Mouse (Mus musculus): ENCODE measurements around the gene Khdrbs2. TPM values are rescaled to one million over a fixed set of nuclear protein-coding genes. Genes with fewer than 3 reads are reported as not detected.
"Not testable (repeated sequence)": the region's sequence is repeated elsewhere in the genome, so short reads cannot be mapped to it uniquely, and the experiment has no call there.

Khdrbs2 gene
- total RNA-seq, 2 experiments from 2014 or later, result not detected

GRCm38 (mm10) chr1:32443927-32444326 lies 271.4 kb downstream of the Khdrbs2 start:
- no peak for ATAC-seq (replicated peaks; ENCODE audit: poor library complexity)

DNA sequence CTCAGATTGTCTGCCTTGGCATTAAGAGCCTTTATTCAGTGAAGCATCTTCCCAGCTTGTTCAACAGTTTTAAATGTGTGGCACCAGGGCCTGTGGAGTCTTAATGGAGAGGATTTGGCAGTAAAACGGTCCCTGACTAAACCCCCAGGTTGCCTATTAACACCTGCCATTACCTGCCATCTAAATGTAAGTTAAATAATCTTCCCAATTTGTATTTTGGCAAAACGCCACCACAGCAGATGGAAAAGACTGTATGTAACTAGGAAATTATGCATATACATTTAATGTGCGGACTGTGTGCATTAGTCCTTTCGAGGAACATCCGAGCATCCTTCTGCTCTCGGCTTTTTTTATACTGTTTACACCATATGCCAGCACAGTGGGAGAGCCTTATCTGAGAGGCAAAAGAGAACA lies 290.6 kb downstream of the Khdrbs2 start:
- ATAC-seq (replicated peaks; ENCODE audit: poor library complexity), result no peak

- no peak for ATAC-seq (replicated peaks; ENCODE audit: poor library complexity)
Measured at GRCm38 (mm10) chr1:32471022-32471421, 298.5 kb downstream of the Khdrbs2 start.

- ATAC-seq (replicated peaks; ENCODE audit: poor library complexity), result no peak
Measured at GRCm38 (mm10) chr1:32471502-32472214, 299.1 kb downstream of the Khdrbs2 start.

DNA sequence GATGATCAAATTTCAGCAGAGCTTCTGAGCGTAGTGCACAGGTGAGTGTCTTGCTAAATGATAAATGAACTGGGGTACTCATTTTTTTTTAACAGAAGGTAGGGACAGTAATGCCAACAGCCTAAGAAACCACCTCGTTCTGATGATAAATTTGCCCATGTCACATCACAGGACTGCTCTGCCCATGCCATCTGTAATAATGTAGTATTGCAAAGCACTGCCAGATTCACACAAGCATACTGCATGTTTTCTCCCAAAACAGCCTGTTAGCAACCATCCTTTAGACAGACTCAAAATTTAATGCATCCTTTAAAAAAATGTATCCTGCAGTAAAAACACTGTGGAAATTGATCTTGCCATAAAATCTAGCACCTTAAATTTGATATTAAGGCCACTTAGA lies 315.4 kb downstream of the Khdrbs2 start:
- no peak for ATAC-seq (replicated peaks; ENCODE audit: poor library complexity)

DNA sequence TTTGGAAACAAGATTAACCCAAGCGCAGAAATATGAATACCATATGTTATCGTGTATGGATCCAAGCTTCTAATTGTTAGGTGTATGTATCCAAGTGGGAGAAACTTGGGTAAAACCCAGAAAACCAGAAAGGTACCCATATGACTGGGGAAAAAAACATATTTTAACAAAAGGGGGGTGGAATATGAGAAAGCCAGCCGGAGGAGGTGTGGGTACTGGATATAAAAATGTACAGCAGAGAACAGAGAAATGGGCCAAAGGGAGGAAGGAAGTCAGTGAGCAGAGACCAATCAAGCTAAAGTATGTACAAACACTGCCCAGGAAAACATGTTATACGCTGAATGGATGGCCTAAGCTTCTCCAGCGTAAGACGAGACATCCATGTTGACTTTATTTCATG lies 330.9 kb downstream of the Khdrbs2 start:
- ATAC-seq (replicated peaks; ENCODE audit: poor library complexity), result no peak

- not testable (repeated sequence) for ATAC-seq (replicated peaks; ENCODE audit: poor library complexity)
Measured at GRCm38 (mm10) chr1:32547194-32547593, 374.7 kb downstream of the Khdrbs2 start, which contains the start of gene Gm5415. Gene Gm5415 (minus strand): TSS chr1:32547294.

DNA sequence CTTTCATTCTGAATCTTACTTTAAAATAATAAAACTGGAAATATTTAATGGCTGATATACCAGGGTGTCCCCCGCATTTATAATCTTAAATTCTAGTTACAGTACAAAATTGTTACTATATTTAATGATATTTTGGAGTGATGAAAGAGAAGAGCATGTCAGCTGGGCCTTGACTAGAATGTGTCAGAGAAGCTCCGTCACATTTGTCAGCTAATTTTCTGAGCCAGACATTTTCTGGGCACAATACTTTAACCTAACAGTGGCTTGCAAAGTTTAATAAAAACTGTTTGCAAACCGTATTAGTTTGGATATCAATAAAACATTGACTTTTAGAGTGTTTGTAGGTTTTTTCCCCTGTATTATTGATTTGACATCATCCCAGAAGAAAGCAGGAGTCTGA lies 380.9 kb downstream of the Khdrbs2 start:
- ATAC-seq (replicated peaks; ENCODE audit: poor library complexity), result no peak

DNA sequence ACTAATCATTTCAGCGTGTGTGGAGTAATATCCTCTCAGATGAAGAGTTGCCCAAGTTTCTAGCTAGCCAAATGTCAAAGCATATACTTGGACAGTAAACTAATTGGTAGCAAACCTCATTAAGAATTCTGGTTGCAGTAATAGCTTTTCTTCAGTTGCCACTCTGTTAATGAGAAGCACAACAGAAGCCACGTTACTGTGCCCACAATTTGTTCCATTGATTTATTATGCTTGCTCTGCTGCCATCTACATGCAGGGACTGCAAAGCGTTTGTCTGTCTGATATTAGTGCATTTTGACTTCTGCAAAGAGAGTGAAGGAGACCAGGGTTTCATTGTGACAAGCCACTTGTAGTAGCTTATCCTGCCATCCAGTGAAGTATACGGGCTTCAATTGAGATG lies 381.4 kb downstream of the Khdrbs2 start:
- ATAC-seq (replicated peaks; ENCODE audit: poor library complexity), result no peak

- ATAC-seq (replicated peaks; ENCODE audit: poor library complexity), result no peak
Measured at GRCm38 (mm10) chr1:32568901-32569300, 396.4 kb downstream of the Khdrbs2 start.

- no peak for ATAC-seq (replicated peaks; ENCODE audit: poor library complexity)
Measured at GRCm38 (mm10) chr1:32626060-32626459, 453.5 kb downstream of the Khdrbs2 start.

DNA sequence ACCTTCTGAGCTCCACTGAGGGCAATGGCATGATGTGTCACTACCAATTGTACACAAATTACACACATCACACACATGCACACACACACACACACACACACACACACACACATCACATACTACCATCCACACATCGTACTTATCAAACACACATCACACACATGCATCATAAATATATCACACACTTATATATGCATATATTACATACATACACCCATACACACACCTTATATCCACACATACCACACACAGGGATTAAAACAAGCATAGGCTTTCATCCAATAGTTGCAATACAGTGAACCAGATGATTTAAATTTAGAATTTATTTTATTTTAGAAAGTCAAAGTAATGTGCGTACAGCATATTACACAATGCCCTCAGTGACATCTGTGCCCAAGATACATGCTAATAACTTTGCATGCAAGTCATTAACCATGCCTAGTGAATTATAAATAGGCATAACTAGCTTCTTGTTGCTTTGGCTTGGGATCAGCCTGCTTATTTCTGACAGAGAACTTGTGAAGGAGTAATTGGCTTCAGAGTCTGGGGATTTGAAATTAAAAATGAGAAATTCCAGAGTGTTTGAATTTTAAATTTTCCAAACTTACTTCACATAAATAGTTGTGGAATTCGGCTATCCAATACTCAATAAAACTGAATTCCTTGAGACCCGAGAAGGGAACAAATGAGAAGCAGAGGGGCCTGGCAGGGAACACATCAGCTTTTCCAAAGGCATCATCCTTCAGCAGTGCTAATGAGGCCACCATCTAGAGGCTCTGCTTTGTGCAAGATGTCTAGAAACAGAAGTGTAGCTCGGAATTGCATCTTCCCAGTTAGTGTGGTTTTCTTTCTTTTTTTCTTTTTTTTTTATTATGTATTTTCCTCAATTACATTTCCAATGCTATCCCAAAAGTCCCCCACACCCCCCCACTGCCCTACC lies 460.2 kb downstream of the Khdrbs2 start:
- ATAC-seq (replicated peaks; ENCODE audit: poor library complexity), result no peak

GRCm38 (mm10) chr1:32633404-32633803 lies 460.9 kb downstream of the Khdrbs2 start:
- no peak for ATAC-seq (replicated peaks; ENCODE audit: poor library complexity)

DNA sequence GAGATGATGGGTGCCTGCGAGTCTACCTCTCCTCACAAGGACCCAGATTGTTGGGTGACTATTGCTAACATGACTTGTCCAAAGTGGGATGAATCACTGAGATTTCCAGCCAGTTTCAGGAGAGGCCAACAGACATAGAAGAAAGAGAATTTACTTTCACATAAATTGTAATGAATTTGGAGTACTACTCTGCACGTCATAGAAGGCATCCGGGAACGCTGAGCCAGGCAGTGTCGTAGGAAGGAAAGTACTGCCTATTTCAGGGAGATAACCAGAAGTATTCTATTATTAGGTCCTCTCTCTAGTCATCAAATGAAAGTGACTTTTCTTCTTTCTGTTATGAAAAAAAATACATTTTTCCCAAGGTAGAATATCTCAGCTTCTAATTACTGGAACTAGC lies 466.6 kb downstream of the Khdrbs2 start:
- no peak for ATAC-seq (replicated peaks; ENCODE audit: poor library complexity)

- no peak for ATAC-seq (replicated peaks; ENCODE audit: poor library complexity)
Measured at GRCm38 (mm10) chr1:32649647-32650209, 477.2 kb downstream of the Khdrbs2 start.

DNA sequence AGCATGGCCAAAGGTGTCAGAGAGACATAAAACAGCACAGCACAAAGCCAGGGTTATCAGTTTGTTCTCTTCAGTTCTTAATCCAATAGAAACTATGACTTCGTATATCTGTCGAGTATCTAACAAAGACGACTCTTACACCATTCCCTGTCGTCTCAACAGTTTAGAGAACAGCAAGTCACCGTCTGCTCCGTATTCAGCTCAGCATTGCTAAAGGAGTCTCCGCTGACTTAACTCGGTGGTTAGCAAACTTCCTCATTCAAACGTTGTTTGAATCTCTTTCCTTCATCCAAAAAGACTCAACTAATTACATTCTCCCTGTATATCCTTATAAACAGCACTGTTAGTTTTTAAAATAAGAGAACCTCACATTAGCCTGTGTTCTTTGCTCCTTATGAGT lies 521.3 kb downstream of the Khdrbs2 start:
- peak; percentile 79 for ATAC-seq (replicated peaks; ENCODE audit: poor library complexity)

GRCm38 (mm10) chr1:32700132-32700531 lies 527.6 kb downstream of the Khdrbs2 start:
- no peak for ATAC-seq (replicated peaks; ENCODE audit: poor library complexity)

GRCm38 (mm10) chr1:32701267-32701666 lies 528.8 kb downstream of the Khdrbs2 start:
- no peak for ATAC-seq (replicated peaks; ENCODE audit: poor library complexity)
